Mouse (Mus musculus) CH12.LX (cell line): ENCODE data around the gene Rhox2f.
"Not testable (repeated sequence)": the region's sequence is repeated elsewhere in the genome, so short reads cannot be mapped to it uniquely, and the experiment has no call there.

Experiments used
- BHLHE40 ChIP-seq: IDR thresholded peaks from 2 replicates; pipeline ENCODE4 v1.6.1; 2011; ENCODE audit warnings: mild to moderate bottlenecking, low read depth, low read length, improper control_type of control experiment
- CTCF ChIP-seq, 2 experiments: IDR thresholded peaks in 1 of 2; conservative IDR thresholded peaks in 1 of 2; 2 replicates each; pipeline ENCODE4 v1.5.1; 2011 to 2012; ENCODE audit warnings: low read depth in 2 of 2, low read length in 2 of 2, improper control_type of control experiment in 1 of 2, inconsistent platforms in 1 of 2, mild to moderate bottlenecking in 1 of 2, moderate library complexity in 1 of 2
- E2F4 ChIP-seq: IDR thresholded peaks from 2 replicates; pipeline ENCODE4 v1.6.1; 2011; ENCODE audit warnings: low read depth, low read length, improper control_type of control experiment; ENCODE audit not compliant: insufficient replicate concordance
- ELF1 ChIP-seq: IDR thresholded peaks from 2 replicates; pipeline ENCODE4 v1.6.1; 2014; ENCODE audit warnings: low read depth, mild to moderate bottlenecking, inconsistent platforms, low read length, improper control_type of control experiment
- EP300 ChIP-seq: IDR thresholded peaks from 2 replicates; pipeline ENCODE4 v1.6.1; 2011; ENCODE audit warnings: low read length, improper control_type of control experiment
- MAX ChIP-seq: IDR thresholded peaks from 2 replicates; pipeline ENCODE4 v1.6.1; 2011; ENCODE audit warnings: low read length, improper control_type of control experiment
- MYC ChIP-seq: IDR thresholded peaks from 2 replicates; pipeline ENCODE4 v1.6.1; 2011; ENCODE audit warnings: low read depth, mild to moderate bottlenecking, improper control_type of control experiment, low read length
- NELFE ChIP-seq: IDR thresholded peaks from 2 replicates; pipeline ENCODE4 v1.6.1; 2011; ENCODE audit warnings: low read depth, low read length, improper control_type of control experiment
- POLR2A ChIP-seq: IDR thresholded peaks from 2 replicates; pipeline ENCODE4 v1.6.1; 2011; ENCODE audit warnings: low read depth, mild to moderate bottlenecking, improper control_type of control experiment, low read length
- USF2 ChIP-seq: conservative IDR thresholded peaks from 2 replicates; pipeline ENCODE4 v1.6.1; 2011; ENCODE audit warnings: low read depth, low read length, improper control_type of control experiment
- ZKSCAN1 ChIP-seq: IDR thresholded peaks from 2 replicates; pipeline ENCODE4 v1.6.1; 2012; ENCODE audit warnings: low read depth, inconsistent platforms, low read length, improper control_type of control experiment, borderline replicate concordance
- ZMIZ1 ChIP-seq: IDR thresholded peaks from 2 replicates; pipeline ENCODE4 v1.6.1; 2012; ENCODE audit warnings: low read depth, mild to moderate bottlenecking, inconsistent platforms, low read length, improper control_type of control experiment

GRCm38 (mm10) chrX:37557112-37557511, 14.1 kb upstream of the Rhox2f start, which contains the start of gene Rhox4e:
- not testable (repeated sequence) for TF ChIP-seq USF2; CTCF (conservative IDR thresholded peaks at IDR 0.05 in 1 of 2, IDR thresholded peaks at IDR 0.05 in 1 of 2; ENCODE audit: low read depth in 2 of 2, low read length in 2 of 2); EP300; BHLHE40; NELFE; E2F4; MAX; POLR2A; MYC; ELF1; ZKSCAN1; ZMIZ1
